Comparison of ENCODE assay signal across 16 mouse cellular contexts in the genomic region with DNA sequence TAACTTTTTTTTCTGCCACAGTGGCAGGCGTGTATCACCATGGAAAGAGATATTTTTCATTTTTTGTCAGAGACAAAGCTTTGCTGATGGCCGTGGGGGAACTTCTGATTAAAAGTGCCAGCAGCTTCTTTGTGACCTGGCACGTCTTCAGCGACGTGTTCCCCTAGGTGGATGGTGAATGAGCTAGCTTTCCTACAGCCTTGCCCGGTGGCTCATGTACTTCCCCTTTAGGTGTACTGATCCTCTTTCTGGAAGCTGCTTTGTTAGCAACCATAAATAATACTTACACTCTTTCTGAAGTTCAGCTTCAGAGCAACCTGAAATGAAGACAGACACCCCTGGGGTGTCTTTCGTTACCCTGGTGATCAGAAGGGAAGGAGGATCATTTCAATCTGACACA.
"Had no signal": no experiment of that assay in that cellular context is flagged by ENCODE, and none has a peak within 500 bp of the region (broad histone marks: within the 10 kb centered on the region; RNA-seq: fewer than 3 reads in every experiment).

No protein-coding gene starts in this region.

- ATAC-seq: lung, postnatal 0 days had no signal

- H3K36me3 ChIP-seq: kidney, embryonic 15.5 days; liver, embryonic 13.5 days; neural tube, embryonic 12.5 days; neural tube, embryonic 15.5 days; stomach, embryonic 15.5 days had no signal

- H3K9me3 ChIP-seq: kidney, embryonic 15.5 days; liver, embryonic 13.5 days; neural tube, embryonic 12.5 days; neural tube, embryonic 15.5 days; stomach, embryonic 15.5 days had no signal

- H3K4me3 ChIP-seq: kidney, embryonic 15.5 days; left cerebral cortex, adult 2 months; liver, embryonic 13.5 days; neural tube, embryonic 12.5 days; neural tube, embryonic 15.5 days; stomach, embryonic 15.5 days had no signal

- H3K9ac ChIP-seq: kidney, embryonic 15.5 days; liver, embryonic 13.5 days; lung, embryonic 14.5 days; neural tube, embryonic 12.5 days; neural tube, embryonic 15.5 days; stomach, embryonic 15.5 days had no signal

- DNase-seq: kidney, adult 8-10 months; kidney, postnatal 10 days; kidney, postnatal 36 days; layer of hippocampus, postnatal 36 days; liver, embryonic 13.5 days; lung, embryonic 14.5 days; midbrain, embryonic 14.5 days; thymus, postnatal 25 days had no signal

- H3K4me1 ChIP-seq: liver, embryonic 13.5 days; neural tube, embryonic 12.5 days; neural tube, embryonic 15.5 days; stomach, embryonic 15.5 days had no signal

- H3K4me2 ChIP-seq: kidney, embryonic 15.5 days; liver, embryonic 13.5 days; lung, embryonic 14.5 days; midbrain, embryonic 11.5 days; neural tube, embryonic 12.5 days; neural tube, embryonic 15.5 days; stomach, embryonic 15.5 days had no signal

- H3K27me3 ChIP-seq: kidney, embryonic 15.5 days; liver, embryonic 13.5 days; neural tube, embryonic 12.5 days; neural tube, embryonic 15.5 days; stomach, embryonic 15.5 days had no signal

- H3K27ac ChIP-seq: kidney, embryonic 15.5 days; left cerebral cortex, adult 2 months; liver, embryonic 13.5 days; macrophage; neural tube, embryonic 12.5 days; neural tube, embryonic 15.5 days; stomach, embryonic 15.5 days had no signal
